Mouse (Mus musculus): ENCODE results near the gene Ccdc70. TPM values are rescaled to one million over a fixed set of nuclear protein-coding genes. Genes with fewer than 3 reads are reported as not detected.

Ccdc70 gene
- polyA plus RNA-seq (2017; shearing (Covaris generic)), result not detected

GRCm38 (mm10) chr8:21969475-21969874 is at the start of gene Ccdc70:
Gene Ccdc70, plus strand, starts transcription at chr8:21969775.

GRCm38 (mm10) chr8:21932610-21933009 is 37.0 kb upstream of the Ccdc70 start, which contains the start of gene Defb15:
Gene Defb15, minus strand, starts transcription at chr8:21932710.

GRCm38 (mm10) chr8:21938052-21938451 is 31.5 kb upstream of the Ccdc70 start, which contains the start of gene Defb35:
Gene Defb35, plus strand, starts transcription at chr8:21938352.

GRCm38 (mm10) chr8:21946462-21946861 is 23.1 kb upstream of the Ccdc70 start, which contains the start of gene Defb13:
Gene Defb13, plus strand, starts transcription at chr8:21946762.

GRCm38 (mm10) chr8:21958414-21958813 is 11.2 kb upstream of the Ccdc70 start, which contains the start of gene Fam90a1a:
Gene Fam90a1a, plus strand, starts transcription at chr8:21958714.

Other genes starting within 250 kb of the Ccdc70 start
- not detected for gene Defa24, start 235.3 kb upstream of the Ccdc70 start, polyA plus RNA-seq (2017; shearing (Covaris generic))
- not detected for gene Defb50, start 146.2 kb upstream of the Ccdc70 start, polyA plus RNA-seq (2017; shearing (Covaris generic))
- not detected for gene Defb2, start 129.8 kb upstream of the Ccdc70 start, polyA plus RNA-seq (2017; shearing (Covaris generic))
- not detected for gene Defb10, start 110.9 kb upstream of the Ccdc70 start, polyA plus RNA-seq (2017; shearing (Covaris generic))
- gene Defb9, start 84.4 kb upstream of the Ccdc70 start, polyA plus RNA-seq (2017; shearing (Covaris generic)), result not detected
- gene Defb11, start 63.4 kb upstream of the Ccdc70 start, polyA plus RNA-seq (2017; shearing (Covaris generic)), result not detected
- gene Defb15, start 37.1 kb upstream of the Ccdc70 start, polyA plus RNA-seq (2017; shearing (Covaris generic)), result not detected
- not detected for gene Defb35, start 31.4 kb upstream of the Ccdc70 start, polyA plus RNA-seq (2017; shearing (Covaris generic))
- gene Defb13, start 23.0 kb upstream of the Ccdc70 start, polyA plus RNA-seq (2017; shearing (Covaris generic)), result not detected
- not detected for gene Fam90a1a, start 11.1 kb upstream of the Ccdc70 start, polyA plus RNA-seq (2017; shearing (Covaris generic))
- gene Atp7b, start 90.5 kb downstream of the Ccdc70 start, polyA plus RNA-seq (2017; shearing (Covaris generic)), result 0.20 TPM
- 13.0 TPM for gene Alg11, start 90.9 kb downstream of the Ccdc70 start, polyA plus RNA-seq (2017; shearing (Covaris generic))
- gene Nek5, start 155.3 kb downstream of the Ccdc70 start, polyA plus RNA-seq (2017; shearing (Covaris generic)), result 0.12 TPM
- gene Nek3, start 196.7 kb downstream of the Ccdc70 start, polyA plus RNA-seq (2017; shearing (Covaris generic)), result 8.1 TPM
- 3.0 TPM for gene Ckap2, start 216.0 kb downstream of the Ccdc70 start, polyA plus RNA-seq (2017; shearing (Covaris generic))
- gene Vps36, start 223.0 kb downstream of the Ccdc70 start, polyA plus RNA-seq (2017; shearing (Covaris generic)), result 48.5 TPM